Mouse (Mus musculus) left cerebral cortex, adult 9 months (tissue): ENCODE measurements around the gene Gm6583.
A peak's percentile ranks its signal among the peaks of the same experiment; 100 is the strongest.
"Not testable (repeated sequence)": the region's sequence is repeated elsewhere in the genome, so short reads cannot be mapped to it uniquely, and the experiment has no call there.

ENCODE experiments used
- DNase-seq, 2 experiments: peaks; one replicate each; pipeline ENCODE4 v3.0.0; 2022; ENCODE audit warnings: low spot score in 2 of 2

The Gm6583 gene

GRCm38 (mm10) chr5:112324637-112325545 lies 30.9 kb downstream of the Gm6583 start:
- DNase-seq = no peak

DNA sequence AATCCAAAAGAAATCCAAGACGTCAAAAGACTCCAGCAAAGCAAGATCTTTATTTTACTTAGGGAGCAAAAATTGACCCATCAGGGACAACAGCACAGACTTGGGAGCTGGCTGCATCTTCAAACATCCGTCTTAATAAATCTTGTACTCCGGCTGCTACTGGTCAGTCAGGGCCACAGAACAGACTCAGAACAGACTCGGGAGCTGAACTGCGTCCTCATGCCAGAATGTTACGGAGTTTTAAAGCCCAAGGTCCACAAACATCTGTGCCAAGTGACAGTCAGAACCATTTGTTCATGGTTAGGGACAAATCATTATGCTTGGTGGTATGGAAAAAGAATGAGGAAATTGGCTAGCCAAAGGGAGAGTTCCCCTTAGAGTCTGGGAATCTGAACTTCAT lies 32.6 kb downstream of the Gm6583 start:
- no peak for DNase-seq

DNA sequence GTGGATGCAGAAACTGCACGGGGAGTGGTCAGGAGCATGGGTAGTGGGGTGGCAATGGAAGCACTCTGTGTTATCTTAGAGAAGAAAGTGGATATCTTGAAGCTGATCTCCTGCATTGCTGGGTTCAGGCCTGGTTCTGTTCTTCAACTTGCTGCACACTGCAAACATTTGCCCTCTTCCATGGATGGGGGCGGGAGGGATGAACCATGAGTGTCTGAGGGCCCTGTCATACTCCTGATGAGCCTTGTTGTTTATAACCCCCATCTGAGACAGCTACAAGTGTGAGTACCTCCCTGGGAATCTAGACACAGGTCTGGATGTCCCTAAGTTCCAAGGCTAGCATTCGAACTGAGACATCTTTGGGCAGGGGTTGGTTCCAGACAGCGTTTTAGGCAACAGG lies 34.5 kb downstream of the Gm6583 start:
- DNase-seq = no peak

GRCm38 (mm10) chr5:112320936-112321335 lies 34.9 kb downstream of the Gm6583 start:
- DNase-seq = peak; percentile 86 to 92

DNA sequence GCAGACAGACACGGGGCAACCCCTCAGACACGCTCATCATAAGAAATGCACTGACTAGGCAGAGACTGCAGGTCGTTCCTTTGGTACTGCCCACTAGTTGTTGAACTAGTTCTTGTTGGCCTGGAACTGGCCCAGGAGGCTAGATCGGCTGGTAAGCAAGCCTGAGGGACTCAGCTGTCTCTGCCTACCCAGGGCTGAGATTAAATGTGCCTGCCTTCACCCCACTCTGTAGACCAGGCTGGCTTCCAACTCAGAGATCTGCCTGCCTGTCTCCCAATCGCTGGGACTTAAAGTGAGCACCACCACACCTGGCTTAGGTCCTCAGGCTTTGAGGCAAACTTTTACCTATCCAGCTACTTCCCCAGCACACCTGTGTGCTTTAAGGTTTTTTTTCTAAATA lies 35.5 kb downstream of the Gm6583 start:
- DNase-seq = peak in 1 of 2 experiments; percentile 42

DNA sequence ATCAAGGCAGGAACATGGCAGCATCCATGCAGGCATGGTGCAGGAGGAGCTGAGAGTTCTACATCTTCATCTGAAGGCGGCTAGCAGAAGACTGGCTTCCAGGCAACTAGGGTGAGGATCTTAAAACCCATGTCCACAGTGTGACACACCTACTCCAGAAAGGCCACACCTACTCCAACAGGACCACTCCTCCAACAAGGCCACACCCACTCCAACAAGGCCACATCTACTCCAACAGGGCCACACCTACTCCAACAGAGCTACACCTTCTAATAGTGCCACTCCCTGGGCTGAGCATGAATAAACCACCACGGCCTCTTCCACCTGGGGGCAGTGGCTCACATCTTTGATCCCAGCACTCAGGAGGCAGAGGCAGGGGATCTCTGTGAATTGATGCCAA lies 36.5 kb downstream of the Gm6583 start:
- DNase-seq = not testable (repeated sequence)

- DNase-seq = no peak
Measured at GRCm38 (mm10) chr5:112317328-112317727, 38.5 kb downstream of the Gm6583 start.

DNA sequence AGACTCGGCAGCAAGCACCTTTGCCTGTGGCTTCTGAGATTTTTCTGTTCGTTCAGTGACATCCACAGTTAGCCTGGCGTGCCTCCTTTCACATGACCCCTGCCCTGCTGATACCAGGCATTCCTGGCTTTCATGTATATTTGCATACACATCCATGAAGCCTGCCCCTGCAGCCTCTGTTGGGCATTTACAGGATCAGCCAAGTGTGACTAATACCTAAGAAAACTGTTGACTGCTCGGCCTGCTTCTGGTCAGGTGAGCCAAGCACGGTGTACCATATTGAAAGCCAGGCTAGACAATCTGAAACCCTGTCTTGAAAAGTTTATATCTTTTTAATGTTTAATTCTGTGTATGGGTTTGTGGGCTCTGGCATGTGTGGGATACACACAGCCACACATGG lies 39.4 kb downstream of the Gm6583 start:
- no peak for DNase-seq

DNA sequence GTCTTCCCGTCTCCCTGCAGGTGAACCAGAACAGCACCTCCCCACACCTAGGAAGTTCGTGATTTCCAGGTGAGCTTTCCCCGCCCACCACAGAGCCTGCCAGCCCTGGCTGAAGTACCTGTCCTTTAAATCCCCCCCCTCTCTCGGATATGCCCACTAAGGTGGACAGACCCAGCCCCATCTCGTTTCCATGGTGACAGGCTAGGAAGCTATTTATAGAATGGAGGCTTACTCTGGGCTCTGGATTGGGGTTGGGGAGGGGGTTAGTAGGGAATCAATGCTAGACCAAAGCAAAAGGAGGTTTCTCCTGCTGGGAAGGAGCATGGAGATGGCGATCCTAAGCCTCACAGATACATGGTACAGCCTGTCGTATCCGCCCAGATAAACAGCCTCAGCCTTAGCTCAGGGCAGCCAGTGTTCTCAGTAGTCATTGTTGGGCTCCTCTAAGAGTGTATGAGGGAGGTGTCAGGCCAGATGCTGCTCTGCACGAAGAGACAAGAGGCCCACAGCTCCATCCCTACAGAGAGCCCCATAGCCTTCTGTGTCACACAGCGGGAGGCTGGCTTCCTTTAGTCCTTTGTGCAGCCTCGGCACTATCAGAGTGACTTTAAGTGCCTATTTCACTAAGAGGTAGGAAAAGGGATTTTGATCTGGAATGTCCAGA lies 42.5 kb downstream of the Gm6583 start:
- DNase-seq = no peak

GRCm38 (mm10) chr5:112305842-112306241 lies 50.0 kb downstream of the Gm6583 start:
- no peak for DNase-seq
